ENCODE assay signal across 8 mouse cellular contexts in the genomic region with DNA sequence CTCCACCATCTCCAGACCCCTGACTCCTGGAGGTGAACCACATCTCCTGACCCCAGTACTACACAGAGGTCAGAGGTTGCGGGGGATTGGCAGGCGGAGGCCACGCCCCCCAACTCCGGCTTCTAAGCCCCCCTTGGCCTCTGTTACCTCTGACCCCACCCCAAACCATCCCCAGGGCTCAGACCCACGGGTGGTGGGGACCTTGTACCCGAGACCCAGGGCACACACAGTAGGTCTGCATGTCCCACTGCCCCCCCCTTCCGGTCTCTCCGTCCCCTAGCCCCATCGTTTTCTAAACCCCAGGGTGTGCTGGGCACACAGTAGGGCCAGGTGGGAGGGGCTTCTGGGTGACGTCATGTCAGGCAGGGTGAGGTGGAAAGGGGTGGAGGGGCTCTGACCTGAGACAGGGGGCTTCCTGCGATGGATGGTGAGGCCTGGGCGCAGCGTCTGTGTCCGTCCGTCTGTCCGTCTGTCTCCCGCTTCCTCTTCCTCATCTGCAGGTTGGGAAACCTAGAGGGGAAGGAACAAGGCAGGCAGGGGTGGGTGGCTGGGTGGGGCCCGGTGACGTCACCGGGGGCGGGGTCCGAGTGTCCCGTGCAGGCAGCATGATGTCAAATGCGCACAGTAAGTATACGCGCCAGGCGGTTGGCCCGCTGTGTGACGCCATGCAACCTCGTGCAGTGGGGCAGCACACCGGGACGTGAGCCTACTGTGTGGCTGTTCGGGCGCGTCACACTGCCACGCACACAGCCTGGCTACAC. TPM values are rescaled to one million over a fixed set of nuclear protein-coding genes. Genes with fewer than 3 reads are reported as not detected.
DNase-seq lines count a peak whose midpoint lies in the region; ATAC-seq and TF ChIP-seq lines count a peak whose summit lies in the region.

TSS of gene Csf2ra (minus strand) at position 489 of the 761 bp plus-strand sequence.

- H3K4me3 ChIP-seq in limb, embryonic 14.5 days (replicated peaks; ENCODE audit: low read length), result peak within 1 kb of the TSS; percentile 59
- H3K4me3 ChIP-seq in midbrain, embryonic 14.5 days (replicated peaks; ENCODE audit: low read depth, low read length), result peak within 1 kb of the TSS; percentile 55

- H3K4me1 ChIP-seq in limb, embryonic 14.5 days (ENCODE audit: control insufficient read depth, insufficient read depth, low read length), result no peaks in the 10 kb centered on the region
- H3K4me1 ChIP-seq in midbrain, embryonic 14.5 days (ENCODE audit: control insufficient read depth, insufficient read depth, low read length), result 0 out of 2 replicates have a peak, but pooled peaks cover 5% of the 10 kb centered on the region

- peak; percentile 16 for ATAC-seq in granulocyte monocyte progenitor cell, adult 5-6 weeks (replicated peaks; ENCODE audit: poor library complexity, severe bottlenecking)
- no peak for ATAC-seq in limb, embryonic 14.5 days (ENCODE audit: low FRiP score, low read depth)
- 0 out of 2 replicates have a peak, but pooled peaks have one; percentile 0 for ATAC-seq in midbrain, embryonic 14.5 days (ENCODE audit: low FRiP score, low TSS enrichment)

- no peaks in the 10 kb centered on the region for H3K9me3 ChIP-seq in limb, embryonic 14.5 days (ENCODE audit: control insufficient read depth, low read length)
- no peaks in the 10 kb centered on the region for H3K9me3 ChIP-seq in midbrain, embryonic 14.5 days (ENCODE audit: control insufficient read depth, low read length)

- H3K27me3 ChIP-seq in limb, embryonic 14.5 days (ENCODE audit: control insufficient read depth, insufficient read depth, low read length), result no peaks in the 10 kb centered on the region
- no peaks in the 10 kb centered on the region for H3K27me3 ChIP-seq in midbrain, embryonic 14.5 days (ENCODE audit: control insufficient read depth, insufficient read depth, low read length)

- 61% methylated on average over 34 of the region's 36 CpGs for WGBS in limb, embryonic 14.5 days
- 61% methylated on average over 36 of the region's 36 CpGs for WGBS in midbrain, embryonic 14.5 days

- H3K9ac ChIP-seq in limb, embryonic 14.5 days (ENCODE audit: low read depth, low read length, severe bottlenecking), result peak within 1 kb of the TSS; percentile 49
- peak within 1 kb of the TSS; percentile 40 for H3K9ac ChIP-seq in midbrain, embryonic 14.5 days (replicated peaks; ENCODE audit: low read length)

- H3K4me2 ChIP-seq in limb, embryonic 14.5 days (replicated peaks; ENCODE audit: low read depth, low read length, severe bottlenecking), result peak within 1 kb of the TSS; percentile 63
- H3K4me2 ChIP-seq in midbrain, embryonic 14.5 days (ENCODE audit: low read length), result peak within 1 kb of the TSS; percentile 55

- DNase-seq in left cerebral cortex, adult 18-20 months (ENCODE audit: low spot score in 2 of 2), result no peak
- no peak for DNase-seq in left cerebral cortex, adult 11 months (ENCODE audit: low spot score)
- peak; percentile 51 for DNase-seq in cerebellum, postnatal 10 days
- peak; percentile 18 for DNase-seq in kidney, adult 9 months
- peak; percentile 11 for DNase-seq in limb, embryonic 14.5 days (ENCODE audit: low spot score)
- DNase-seq in midbrain, embryonic 14.5 days, result peak; percentile 2
- DNase-seq in thymus, adult 18-20 months, result peak; percentile 28 to 44

- peak within 1 kb of the TSS; percentile 91; the same call in 1 of the 2 replicates for H3K27ac ChIP-seq in limb, embryonic 14.5 days (replicated peaks; ENCODE audit: low read depth, low read length)
- H3K27ac ChIP-seq in midbrain, embryonic 14.5 days (replicated peaks; ENCODE audit: low read depth, low read length), result peak within 1 kb of the TSS; percentile 93

- no peaks in the 10 kb centered on the region for H3K36me3 ChIP-seq in limb, embryonic 14.5 days (ENCODE audit: control insufficient read depth, insufficient read depth, low read length)
- no peaks in the 10 kb centered on the region for H3K36me3 ChIP-seq in midbrain, embryonic 14.5 days (ENCODE audit: control insufficient read depth, insufficient read depth, low read length)

- TF ChIP-seq POLR2A in limb, embryonic 14.5 days (IDR thresholded peaks at IDR 0.05; ENCODE audit: borderline replicate concordance, extremely low read depth, insufficient read depth, insufficient read length), result no peak

RNA-seq across cellular contexts. Expression of gene Csf2ra, which starts in this region (rescaled TPM):
- 10 to 100 TPM; 30.1 to 34.8 TPM for total RNA-seq in left cerebral cortex, adult 18-20 months (2021)
- total RNA-seq in granulocyte monocyte progenitor cell, adult 5-6 weeks (2014; fragmentation: Nextera tagmentation), result 132 and 140 TPM in 2 replicates
- total RNA-seq in granulocyte monocyte progenitor cell, adult 5-6 weeks (2017), result 36.1 and 42.1 TPM in 2 replicates
- polyA plus RNA-seq in limb, embryonic 14.5 days (2012; rRNA removed), result 181 and 228 TPM in 2 replicates
- 24.1 and 30.1 TPM in 2 replicates for polyA plus RNA-seq in limb, embryonic 14.5 days (2014; fragmentation: Nextera tagmentation; extraction: Ambion mirVana)
- polyA plus RNA-seq in midbrain, embryonic 14.5 days (2014; fragmentation: Nextera tagmentation; extraction: Ambion mirVana), result 35.8 and 37.9 TPM in 2 replicates

Comparison
In these comparisons a context has a peak if more than half of its experiments do, and no peak if none do; other contexts are left out.
1. DNase-seq: peak in cerebellum, postnatal 10 days (2 of 2), kidney, adult 9 months (single experiment), limb, embryonic 14.5 days (single experiment), midbrain, embryonic 14.5 days (single experiment) and thymus, adult 18-20 months (2 of 2); none in left cerebral cortex, adult 18-20 months (0 of 2) and left cerebral cortex, adult 11 months (single experiment).